Mouse (Mus musculus) embryonic facial prominence, embryonic 11.5 days (tissue): ENCODE data around the gene Lrrc25. TPM values are rescaled to one million over a fixed set of nuclear protein-coding genes. Genes with fewer than 3 reads are reported as not detected.

Source experiments
- ATAC-seq: fragments of 200-750 bp; cut with Nextera tagmentation; replicated peaks from 2 replicates; pipeline ENCODE4 v1.8.0; 2017; ENCODE audit warnings: low read depth; ENCODE audit not compliant: insufficient number of reproducible peaks, low FRiP score, low TSS enrichment
- DNase-seq: peaks from one replicate; pipeline ENCODE4 v3.0.0-alpha.2; 2015; ENCODE audit warnings: low spot score
- H3K27ac ChIP-seq: fragments of 300-500 bp; sonication (generic); replicated peaks from 2 replicates; pipeline ENCODE4 v1.5.1; 2014; ENCODE audit warnings: mild to moderate bottlenecking, low read depth, low read length, control low read depth
- H3K27me3 ChIP-seq: fragments of 300-500 bp; sonication (generic); 2 replicates; pipeline ENCODE4 v1.6.1; 2014; ENCODE audit warnings: mild to moderate bottlenecking, low read length, moderate library complexity, mixed read lengths; ENCODE audit not compliant: control insufficient read depth, insufficient read depth
- H3K36me3 ChIP-seq: fragments of 300-500 bp; sonication (generic); replicated peaks from 2 replicates; pipeline ENCODE4 v1.6.1; 2014; ENCODE audit warnings: low read depth, mild to moderate bottlenecking, low read length, moderate library complexity, mixed read lengths; ENCODE audit not compliant: control insufficient read depth, insufficient read depth
- H3K4me1 ChIP-seq: fragments of 300-500 bp; sonication (generic); 2 replicates; pipeline ENCODE4 v1.6.1; 2014; ENCODE audit warnings: low read length, mixed read lengths; ENCODE audit not compliant: control insufficient read depth, insufficient read depth
- H3K4me2 ChIP-seq: fragments of 300-500 bp; sonication (generic); 2 replicates; pipeline ENCODE4 v1.6.1; 2014; ENCODE audit warnings: low read depth, mild to moderate bottlenecking, control low read depth, low read length, moderate library complexity
- H3K4me3 ChIP-seq: fragments of 300-500 bp; sonication (generic); 2 replicates; pipeline ENCODE4 v1.5.1; 2014; ENCODE audit warnings: low read depth, low read length, control low read depth
- H3K9ac ChIP-seq: fragments of 300-500 bp; sonication (generic); replicated peaks from 2 replicates; pipeline ENCODE4 v1.6.1; 2014; ENCODE audit warnings: mild to moderate bottlenecking, control low read depth, low read length
- H3K9me3 ChIP-seq: fragments of 300-500 bp; sonication (generic); replicated peaks from 2 replicates; pipeline ENCODE4 v1.6.1; 2016; ENCODE audit warnings: mild to moderate bottlenecking, low read length, inconsistent platforms, mixed read lengths; ENCODE audit not compliant: control insufficient read depth
- WGBS: fragments of 180-500 bp; shearing (Covaris S2); extraction: QIAGEN DNeasy Blood & Tissue Kit; methylation state at CpG from one replicate; pipeline ENCODE4 v1.1.7; 2014; 5-methylcytosine and 5-hydroxymethylcytosine counted together
- polyA plus RNA-seq: library from polyadenylated mRNA; unstranded; fragments of >200 nt; fragmentation: Nextera tagmentation; extraction: Ambion mirVana; gene quantifications from 2 replicates; pipeline ENCODE4 v1.2.1, GENCODE M21; 2014

Lrrc25 gene
- polyA plus RNA-seq, 1 experiment from 2014 or later: 0.98 TPM

DNA sequence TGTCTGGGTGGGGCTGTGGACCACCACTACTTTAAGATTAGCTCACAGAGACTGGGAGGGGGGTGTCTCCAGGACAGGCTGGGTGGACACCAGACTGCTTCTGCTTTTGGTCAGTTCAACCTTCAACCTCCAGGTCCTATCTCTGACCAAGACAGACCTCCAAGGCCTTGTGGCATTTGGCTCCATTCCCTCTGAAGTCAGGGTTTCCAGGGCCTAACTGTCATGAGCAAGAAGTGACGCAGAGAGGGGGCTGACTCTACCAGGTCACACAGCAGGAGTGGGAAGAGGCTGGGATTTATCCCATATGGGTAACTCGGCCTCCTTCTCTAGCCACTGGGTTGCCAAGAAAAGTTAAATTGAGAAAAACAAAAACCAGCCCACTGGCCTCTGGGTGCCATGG, 41.8 kb downstream of the Lrrc25 start:
- Histone ChIP-seq H3K9me3 (no peaks in the 10 kb centered on the region), H3K4me2 (no peak overlapping the region; the same call in 1 of the 2 replicates), H3K4me3 (no peak overlapping the region), H3K4me1 (no peaks in the 10 kb centered on the region), H3K9ac (no peak overlapping the region), H3K27me3 (no peaks in the 10 kb centered on the region), H3K36me3 (no peaks in the 10 kb centered on the region), H3K27ac (no peak overlapping the region)
- 73% methylated on average over 2 of the region's 2 CpGs for WGBS
- DNase-seq: no peak
- ATAC-seq: no peak

DNA sequence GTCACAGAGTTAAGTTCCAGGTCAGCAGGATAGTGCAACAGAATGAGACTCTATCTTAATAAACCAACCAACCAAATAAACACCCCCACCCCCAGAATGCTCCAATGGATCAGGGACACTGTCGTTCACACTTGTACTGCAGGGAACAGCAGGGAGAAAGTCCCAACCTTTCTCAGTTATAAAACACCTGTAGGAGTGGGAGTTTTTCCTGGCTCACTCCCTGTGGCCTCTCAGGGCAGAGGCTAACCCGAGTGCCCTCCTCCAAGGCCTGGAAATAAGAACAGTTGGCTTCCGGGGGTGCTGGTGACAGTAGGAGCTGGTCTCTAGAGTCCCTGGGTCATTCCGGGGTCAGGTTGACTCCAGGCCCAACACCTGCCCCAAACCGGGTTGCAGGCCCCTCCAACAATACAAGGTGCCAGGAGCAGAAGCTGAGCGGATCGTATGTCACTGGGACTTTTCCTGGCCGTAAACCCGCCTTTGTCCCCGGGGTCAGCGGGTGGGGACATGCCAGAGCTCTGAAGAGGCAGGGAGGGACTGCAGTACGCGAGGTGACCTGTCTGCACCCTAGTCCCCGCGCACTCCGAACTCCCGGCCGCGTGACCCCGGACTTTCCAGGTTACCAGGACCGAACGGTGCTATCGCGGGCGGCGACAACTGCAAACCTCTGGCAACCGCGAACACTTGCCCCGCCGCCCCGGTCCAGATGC, 43.1 kb downstream of the Lrrc25 start:
- no peaks in the 10 kb centered on the region for H3K27me3 ChIP-seq
- no peaks in the 10 kb centered on the region for H3K4me1 ChIP-seq
- H3K27ac ChIP-seq: peak overlapping the region; percentile 56; the same call in 1 of the 2 replicates
- peak overlapping the region; percentile 85 for H3K9ac ChIP-seq
- H3K36me3 ChIP-seq: no peaks in the 10 kb centered on the region
- DNase-seq (no peak), ATAC-seq (peak; percentile 31)
- H3K4me2 ChIP-seq: peak overlapping the region; percentile 70
- peak overlapping the region; percentile 76 for H3K4me3 ChIP-seq
- 2% methylated on average over 31 of the region's 31 CpGs for WGBS
- H3K9me3 ChIP-seq: no peaks in the 10 kb centered on the region

DNA sequence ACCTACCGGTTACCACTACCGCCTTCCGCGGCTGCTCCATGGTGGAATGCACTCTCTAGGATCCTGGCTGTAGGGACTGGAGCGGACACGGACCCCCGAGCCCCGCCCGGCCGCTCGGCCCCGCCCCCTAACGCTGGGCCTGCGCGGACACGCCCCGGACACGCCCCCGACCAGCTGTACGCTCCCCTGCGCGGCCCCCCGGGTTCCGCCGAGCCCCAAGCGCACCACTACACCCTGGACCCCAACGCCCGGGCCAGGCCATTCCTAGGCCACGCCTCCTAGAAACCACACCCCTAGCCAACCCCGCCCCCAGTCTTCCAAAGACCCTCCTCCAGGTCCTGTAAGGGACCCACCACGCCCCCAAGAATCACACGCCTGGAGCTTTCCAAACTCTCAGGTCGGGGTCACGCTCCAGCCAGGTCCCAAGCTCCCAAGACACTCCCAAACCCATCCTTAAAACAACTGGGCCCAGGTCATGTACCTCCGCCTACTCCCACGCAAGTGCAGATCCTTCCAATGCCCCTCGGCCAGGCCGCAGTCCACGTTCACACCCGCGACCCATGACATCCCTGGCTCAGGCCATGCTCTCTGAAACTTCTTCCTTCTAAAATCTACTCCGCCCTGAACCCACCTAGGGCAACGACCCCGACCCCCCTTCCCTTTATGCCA, 43.8 kb downstream of the Lrrc25 start:
- Histone ChIP-seq H3K36me3 (no peaks in the 10 kb centered on the region), H3K4me3 (peak overlapping the region; percentile 76), H3K4me1 (no peaks in the 10 kb centered on the region), H3K9me3 (no peaks in the 10 kb centered on the region), H3K4me2 (peak overlapping the region; percentile 70), H3K27ac (peak overlapping the region; percentile 56; the same call in 1 of the 2 replicates), H3K27me3 (no peaks in the 10 kb centered on the region), H3K9ac (peak overlapping the region; percentile 85)
- DNase-seq: peak; percentile 97
- ATAC-seq: peak; percentile 93
- 0% methylated on average over 40 of the region's 44 CpGs for WGBS

GRCm38 (mm10) chr8:70660273-70660725, 44.3 kb downstream of the Lrrc25 start, which contains the start of gene Pgpep1:
Gene Pgpep1, minus strand, starts transcription at chr8:70660388.
- peak; percentile 64 for DNase-seq

DNA sequence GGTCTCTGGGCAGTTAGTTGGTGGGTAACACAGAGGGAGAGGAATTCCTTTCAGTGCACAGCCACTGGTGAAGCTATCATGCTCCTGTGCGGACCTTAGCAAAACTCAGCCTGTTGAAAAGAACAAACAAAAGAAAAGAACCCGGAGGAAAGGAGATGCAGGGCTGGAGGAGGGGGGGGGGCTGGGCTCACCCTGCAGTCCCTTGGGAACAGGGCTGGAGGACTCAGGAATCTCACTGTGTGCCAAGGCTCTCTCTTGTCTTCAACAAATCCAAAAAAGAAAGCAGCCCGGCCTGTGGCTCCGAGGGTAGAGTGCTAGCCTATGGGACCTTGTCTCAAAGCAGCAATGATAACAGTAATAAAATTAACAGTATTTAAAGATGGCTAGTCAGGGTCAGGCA, 47.7 kb downstream of the Lrrc25 start:
- no peaks in the 10 kb centered on the region for H3K36me3 ChIP-seq
- no peak overlapping the region for H3K4me3 ChIP-seq
- H3K9ac ChIP-seq: 0 out of 2 replicates have a peak overlapping the region, but pooled peaks have one; percentile 1
- H3K9me3 ChIP-seq: no peaks in the 10 kb centered on the region
- ATAC-seq (no peak), DNase-seq (no peak)
- H3K4me1 ChIP-seq: no peaks in the 10 kb centered on the region
- no peak overlapping the region for H3K4me2 ChIP-seq
- no peaks in the 10 kb centered on the region for H3K27me3 ChIP-seq
- WGBS: 63% methylated on average over 4 of the region's 4 CpGs
- no peak overlapping the region for H3K27ac ChIP-seq

More at GRCm38 (mm10) chr8:70660273-70660725, 44.3 kb downstream of the Lrrc25 start, which contains the start of gene Pgpep1:
- H3K27ac ChIP-seq: peak within 1 kb of the TSS; percentile 56; the same call in 1 of the 2 replicates
- peak within 1 kb of the TSS; percentile 76 for H3K4me3 ChIP-seq
- H3K27me3 ChIP-seq: no peaks in the 10 kb centered on the region
- H3K4me1 ChIP-seq: no peaks in the 10 kb centered on the region
- H3K4me2 ChIP-seq: peak within 1 kb of the TSS; percentile 70
- 5% methylated on average over 14 of the region's 14 CpGs for WGBS
- no peaks in the 10 kb centered on the region for H3K9me3 ChIP-seq
- no peaks in the 10 kb centered on the region for H3K36me3 ChIP-seq
- peak within 1 kb of the TSS; percentile 85 for H3K9ac ChIP-seq
- ATAC-seq: peak; percentile 45; the same call in 1 of the 2 replicates

DNA sequence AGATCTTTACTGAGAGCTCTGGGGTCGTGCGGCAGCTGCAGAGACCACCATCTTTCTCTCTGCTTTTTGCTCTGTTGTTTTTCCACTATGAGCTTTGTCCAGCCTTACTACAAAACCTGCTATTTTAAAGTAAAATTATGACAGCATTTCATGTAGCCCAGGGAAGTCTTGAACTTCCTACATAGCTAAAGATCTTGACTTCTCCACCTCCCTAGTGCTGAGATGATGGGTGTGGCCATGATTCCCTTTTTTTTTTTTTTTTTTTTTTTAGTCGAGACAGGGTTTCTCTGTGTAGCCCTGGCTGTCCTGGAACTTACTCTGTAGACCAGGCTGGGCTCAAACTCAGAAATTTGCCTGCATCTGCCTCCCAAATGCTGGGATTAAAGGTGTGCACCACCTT, 48.7 kb downstream of the Lrrc25 start:
- H3K4me2 ChIP-seq: no peak overlapping the region
- no peaks in the 10 kb centered on the region for H3K4me1 ChIP-seq
- no peaks in the 10 kb centered on the region for H3K27me3 ChIP-seq
- ATAC-seq (no peak), DNase-seq (no peak)
- H3K27ac ChIP-seq: no peak overlapping the region
- 80% methylated on average over 3 of the region's 3 CpGs for WGBS
- H3K9me3 ChIP-seq: no peaks in the 10 kb centered on the region
- no peak overlapping the region for H3K4me3 ChIP-seq
- H3K9ac ChIP-seq: no peak overlapping the region
- H3K36me3 ChIP-seq: no peaks in the 10 kb centered on the region

DNA sequence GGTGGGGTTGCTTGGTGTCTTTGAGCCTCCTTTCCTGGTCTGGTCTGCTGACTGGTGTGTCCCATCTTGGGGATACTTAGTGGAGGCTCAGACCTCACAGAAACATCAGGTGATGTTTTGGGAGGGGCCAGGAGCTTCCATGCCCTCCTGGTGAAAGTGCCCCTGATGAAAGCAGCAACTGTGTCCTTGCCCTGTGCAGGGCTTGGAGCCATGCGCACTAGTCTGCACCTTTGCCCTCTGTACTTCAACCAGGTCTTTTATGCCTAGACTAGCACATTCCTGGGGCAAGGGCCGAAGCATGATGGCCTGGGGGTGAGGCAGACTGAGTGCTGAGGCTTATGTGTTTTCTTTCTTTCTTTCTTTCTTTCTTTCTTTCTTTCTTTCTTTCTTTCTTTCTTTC, 49.6 kb downstream of the Lrrc25 start:
- no peak overlapping the region for H3K27ac ChIP-seq
- H3K9ac ChIP-seq: no peak overlapping the region
- H3K4me2 ChIP-seq: no peak overlapping the region
- H3K27me3 ChIP-seq: no peaks in the 10 kb centered on the region
- H3K4me3 ChIP-seq: no peak overlapping the region
- WGBS: 59% methylated on average over 2 of the region's 2 CpGs
- DNase-seq (no peak), ATAC-seq (no peak)
- no peaks in the 10 kb centered on the region for H3K4me1 ChIP-seq
- no peaks in the 10 kb centered on the region for H3K9me3 ChIP-seq
- H3K36me3 ChIP-seq: no peaks in the 10 kb centered on the region

DNA sequence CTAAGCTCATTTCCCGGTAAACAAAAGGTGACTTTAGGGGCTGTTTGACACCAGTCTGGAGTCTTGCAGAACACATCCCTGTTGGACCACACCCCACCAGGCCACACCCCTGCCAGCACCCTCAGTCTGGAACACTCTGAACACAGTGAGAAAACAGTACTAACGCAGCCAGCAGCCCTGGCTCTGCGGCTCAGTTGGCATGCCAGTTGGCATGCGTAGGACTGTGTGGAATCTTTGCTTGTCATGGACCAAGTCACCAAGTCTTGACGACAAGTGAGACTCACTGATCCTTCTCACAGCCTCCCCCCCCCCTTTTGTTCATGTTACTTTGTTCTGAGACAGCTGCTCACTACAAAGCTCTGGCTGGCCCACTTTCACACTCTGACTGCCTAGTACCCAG, 51.1 kb downstream of the Lrrc25 start:
- WGBS: 78% methylated on average over 5 of the region's 5 CpGs
- no peak overlapping the region for H3K27ac ChIP-seq
- no peak for ATAC-seq

More for the DNA sequence above, 51.1 kb downstream of the Lrrc25 start:
- Histone ChIP-seq H3K27me3 (no peaks in the 10 kb centered on the region), H3K9ac (no peak overlapping the region), H3K9me3 (no peaks in the 10 kb centered on the region), H3K4me1 (no peaks in the 10 kb centered on the region), H3K36me3 (no peaks in the 10 kb centered on the region), H3K4me2 (no peak overlapping the region), H3K4me3 (no peak overlapping the region)
- DNase-seq: no peak
